Mouse (Mus musculus) fat pad, adult 2 months (tissue): ENCODE data around the gene Gon4l.
A peak's percentile ranks its signal among the peaks of the same experiment; 100 is the strongest.
"Not testable (repeated sequence)": the region's sequence is repeated elsewhere in the genome, so short reads cannot be mapped to it uniquely, and the experiment has no call there.

Experiments
- DNase-seq: peaks from one replicate; pipeline ENCODE4 v3.0.0-alpha.2; 2011; ENCODE audit warnings: low read depth, low spot score; ENCODE audit errors: extremely low read depth

Gene Gon4l

DNA sequence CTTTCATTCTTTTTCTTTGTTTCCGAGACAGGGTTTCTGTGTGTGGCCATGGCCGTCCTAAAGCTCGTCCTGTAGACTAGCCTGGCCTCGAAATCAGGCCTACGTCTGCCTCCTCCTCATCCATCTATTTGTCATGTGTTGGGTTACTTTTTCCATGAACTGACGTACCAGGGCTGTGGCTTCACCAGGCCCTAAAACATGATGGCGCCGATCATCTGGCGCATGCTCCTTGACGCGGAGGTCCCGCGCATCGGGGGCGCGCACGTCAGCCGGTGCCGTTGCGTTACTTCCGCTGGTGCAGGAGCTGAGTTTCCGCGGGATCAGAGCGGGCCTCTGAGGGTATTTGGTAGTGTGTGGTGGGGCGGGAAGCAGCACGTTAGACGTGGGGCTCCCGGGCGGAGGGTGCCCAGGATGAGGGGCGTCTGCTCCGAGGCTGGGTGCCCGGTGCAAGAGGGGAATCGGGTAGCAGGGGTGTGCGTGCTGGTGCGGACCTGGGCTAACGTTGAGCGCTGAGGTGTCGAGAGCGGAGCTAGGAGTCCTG, at the start of gene Gon4l:
Gene Gon4l (plus strand): TSS at position 281 of the 541 bp plus-strand sequence.
- DNase-seq = not testable (repeated sequence)

DNA sequence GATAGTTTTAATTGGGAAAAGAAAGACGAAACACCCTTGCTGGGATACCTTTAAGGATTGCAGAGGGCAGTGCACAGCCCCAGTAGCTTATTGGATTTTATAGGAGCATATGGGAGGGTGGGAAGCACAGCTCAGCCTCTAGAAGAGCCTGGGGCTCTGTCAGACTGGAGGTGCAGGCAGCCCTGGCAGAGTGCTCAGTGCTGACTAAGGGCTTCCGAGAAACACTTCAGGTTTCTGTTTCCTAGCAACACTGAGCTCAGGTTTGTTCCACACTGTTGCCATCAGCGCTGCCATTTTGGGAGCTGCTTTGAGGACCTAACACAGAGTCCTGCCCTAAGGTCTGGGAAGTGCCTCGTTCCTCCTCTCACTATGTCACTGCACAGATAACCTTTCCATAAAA, 48.7 kb upstream of the Gon4l start:
- DNase-seq = not testable (repeated sequence)

DNA sequence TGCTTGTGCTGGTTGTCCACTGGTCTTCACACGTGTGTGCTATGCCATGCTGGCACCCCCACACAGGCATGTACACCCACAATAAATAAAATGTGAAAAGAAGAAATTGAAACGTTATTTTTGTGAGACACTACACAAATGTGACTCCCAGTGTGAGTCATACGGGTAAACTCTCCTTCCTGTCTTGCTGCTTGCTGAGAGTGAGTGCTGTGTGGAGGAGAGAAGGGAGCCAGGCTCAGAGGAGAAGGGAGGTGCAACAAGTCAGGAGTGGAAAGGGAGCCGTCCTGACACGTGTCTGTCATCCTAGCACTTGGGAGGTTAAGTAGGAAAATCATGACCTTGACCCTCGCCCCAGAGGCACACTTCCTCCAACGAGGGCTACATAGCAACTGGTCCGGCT, 48.2 kb upstream of the Gon4l start:
- DNase-seq = not testable (repeated sequence)

DNA sequence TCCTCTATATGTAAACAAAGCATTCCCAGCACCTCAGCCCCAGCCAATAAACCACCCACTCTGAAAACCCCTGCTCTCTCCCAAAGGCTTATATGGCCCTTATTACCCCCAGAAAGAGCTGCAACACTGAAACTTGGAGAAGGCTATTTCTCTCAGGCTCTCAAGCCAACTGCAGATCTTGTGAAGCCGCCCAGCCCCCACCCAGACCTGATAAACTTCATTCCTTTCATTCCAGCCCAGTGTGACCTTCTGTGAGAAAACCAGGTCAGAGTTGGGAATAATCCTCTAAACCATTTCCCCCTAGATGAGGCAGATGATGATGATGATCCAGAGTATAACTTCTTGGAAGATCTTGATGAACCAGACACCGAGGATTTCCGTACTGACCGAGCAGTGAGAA, 47.0 kb upstream of the Gon4l start:
- not testable (repeated sequence) for DNase-seq

DNA sequence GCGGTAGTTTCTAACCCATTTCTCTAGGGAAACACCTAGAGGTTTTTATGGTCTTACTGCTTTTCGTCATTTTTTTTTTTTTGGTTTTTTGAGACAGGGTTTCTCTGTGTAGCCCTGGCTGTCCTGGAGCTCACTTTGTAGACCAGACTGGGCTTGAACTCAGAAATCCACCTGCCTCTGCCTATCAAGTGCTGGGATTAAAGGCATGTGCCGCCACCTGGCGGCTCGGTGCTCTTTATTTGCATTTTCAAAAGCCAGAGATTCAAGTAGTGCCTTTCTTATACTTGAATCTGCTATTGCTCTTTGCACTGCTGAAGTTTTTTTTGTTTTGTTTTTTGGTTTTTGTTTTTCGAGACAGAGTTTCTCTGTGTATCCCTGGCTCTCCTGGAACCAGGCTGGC, 37.5 kb upstream of the Gon4l start:
- DNase-seq = not testable (repeated sequence)

DNA sequence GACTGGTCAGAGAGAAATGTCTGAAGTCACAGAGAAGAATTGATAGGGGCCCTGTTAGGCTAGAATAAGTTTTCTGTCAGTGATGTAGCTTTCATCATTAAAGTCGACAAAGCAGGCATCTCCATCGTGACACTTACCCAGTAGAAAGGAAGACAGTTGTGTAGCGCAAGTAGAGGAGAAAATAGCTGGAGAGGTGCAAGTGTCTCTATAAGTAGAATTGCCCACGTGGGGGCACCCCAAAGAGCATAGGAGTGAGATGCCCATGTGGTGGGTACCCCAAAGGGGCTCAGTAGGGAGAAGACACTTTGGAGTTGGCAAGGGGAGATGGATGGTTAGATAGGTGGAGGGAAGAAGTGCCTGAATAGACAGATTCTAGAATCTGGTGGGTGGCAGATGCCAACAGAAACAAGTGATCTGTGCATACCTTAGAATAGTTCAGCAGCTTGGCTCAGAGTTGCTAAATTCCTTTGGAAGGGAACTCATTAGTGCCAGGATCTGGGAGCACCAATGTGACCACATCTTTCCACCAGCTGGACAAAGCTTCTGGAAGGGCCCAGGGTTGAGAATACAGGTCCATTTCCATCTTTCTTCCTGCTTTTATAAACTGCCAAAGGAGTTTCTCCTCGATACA, 31.0 kb upstream of the Gon4l start:
- DNase-seq = no peak

DNA sequence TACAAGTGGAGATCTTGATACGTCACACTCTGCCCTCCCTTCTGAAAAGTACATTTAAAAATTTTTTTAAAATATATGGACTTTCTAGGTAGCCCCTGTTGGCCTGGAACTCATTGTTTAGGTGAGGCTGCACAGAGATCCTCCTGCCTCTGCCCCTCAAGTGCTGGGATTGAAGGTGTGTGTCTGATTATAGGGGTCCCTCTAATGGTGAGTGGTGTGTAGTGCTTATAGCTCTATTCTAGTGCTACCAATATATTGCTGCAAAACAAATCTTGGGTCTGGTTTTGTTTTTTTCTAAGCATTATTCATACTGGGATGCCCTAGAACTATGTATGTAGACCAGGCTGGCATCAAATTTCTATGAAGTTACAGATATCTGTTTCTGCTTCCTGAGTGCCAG, 9.3 kb upstream of the Gon4l start:
- no peak for DNase-seq

DNA sequence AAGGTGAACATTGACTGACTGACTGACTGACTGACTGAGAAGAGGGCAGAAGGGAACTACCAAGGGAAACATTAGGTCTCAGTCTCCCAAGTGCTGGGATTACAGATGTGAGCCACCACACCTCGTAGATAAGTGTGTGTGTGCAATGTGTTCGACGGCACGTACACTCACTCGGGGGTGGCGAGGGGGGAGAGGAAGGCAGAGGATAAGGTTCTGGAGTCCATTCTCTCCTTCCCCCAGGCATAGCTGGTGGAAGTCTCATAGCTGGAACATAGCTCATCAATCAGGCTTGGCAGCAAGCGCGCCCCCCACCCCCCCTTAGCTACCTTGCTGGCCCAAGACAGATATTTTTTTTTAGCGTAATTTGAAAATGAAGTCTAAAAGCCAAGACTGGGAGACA, 7.8 kb upstream of the Gon4l start:
- no peak for DNase-seq

DNA sequence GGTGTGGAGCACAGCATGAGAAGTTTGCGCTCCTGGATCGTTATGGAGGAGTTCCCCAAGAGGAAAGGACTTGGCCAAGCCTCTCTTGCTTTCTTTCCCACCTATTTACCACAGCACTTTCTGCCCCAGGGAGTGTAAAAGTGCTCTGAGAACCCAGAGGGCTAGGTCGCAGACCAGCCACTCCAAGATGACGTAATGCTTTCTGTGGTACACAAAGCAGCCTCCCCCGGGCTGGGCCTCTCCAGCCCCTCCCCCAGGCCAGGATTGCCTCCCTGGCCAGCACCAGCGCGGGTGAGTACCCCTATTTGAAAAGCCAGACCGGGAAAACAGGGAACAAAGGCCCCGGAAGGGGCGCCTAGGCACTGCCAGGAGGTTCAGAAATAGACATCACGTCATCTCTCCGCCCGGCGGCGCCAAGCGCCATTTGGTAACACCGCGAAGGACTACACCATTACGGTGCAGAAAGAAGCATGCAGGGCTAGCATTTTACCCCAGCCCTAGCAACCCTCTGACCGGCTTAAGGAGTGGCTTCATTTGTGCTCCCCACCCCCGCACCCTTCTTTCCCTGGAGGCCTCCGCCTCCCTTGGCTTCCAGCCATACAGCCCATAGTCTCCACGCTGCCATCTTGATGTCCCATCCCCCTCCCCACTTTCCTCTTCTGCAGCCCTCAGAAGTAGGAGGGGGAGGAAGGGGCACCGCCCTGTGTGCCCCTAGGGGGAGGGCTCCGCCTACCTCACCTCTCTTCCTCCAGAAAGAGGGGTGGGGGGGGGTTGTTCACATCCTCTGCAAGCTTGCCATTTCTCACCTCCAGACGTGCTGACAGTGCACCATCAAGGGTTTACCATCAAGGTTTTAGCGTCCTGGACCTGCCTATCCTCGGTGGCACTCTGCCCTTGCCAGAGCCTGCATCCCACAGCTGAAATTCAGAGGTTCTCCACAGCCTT, 3.6 kb upstream of the Gon4l start:
- not testable (repeated sequence) for DNase-seq

DNA sequence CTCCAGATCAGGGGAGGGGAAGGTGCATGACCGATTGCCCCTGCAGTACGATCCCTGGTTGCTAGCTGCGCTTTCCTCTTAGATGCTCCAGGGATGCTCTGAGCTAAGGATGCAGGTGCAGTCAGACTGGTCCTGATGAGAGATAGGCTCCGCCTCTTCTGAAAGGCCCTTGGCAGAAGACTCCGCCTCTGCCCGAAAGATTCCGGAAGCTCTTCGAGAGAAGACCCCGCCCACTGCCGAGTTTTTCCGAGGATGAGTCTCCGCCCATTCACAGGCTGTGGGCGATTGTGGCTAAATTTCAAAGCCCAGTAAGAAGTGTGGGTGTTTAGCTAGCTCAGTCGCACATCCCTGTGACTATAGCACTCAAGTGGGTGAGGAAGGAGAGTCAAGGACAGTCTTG, 2.6 kb upstream of the Gon4l start:
- peak; percentile 25 for DNase-seq

DNA sequence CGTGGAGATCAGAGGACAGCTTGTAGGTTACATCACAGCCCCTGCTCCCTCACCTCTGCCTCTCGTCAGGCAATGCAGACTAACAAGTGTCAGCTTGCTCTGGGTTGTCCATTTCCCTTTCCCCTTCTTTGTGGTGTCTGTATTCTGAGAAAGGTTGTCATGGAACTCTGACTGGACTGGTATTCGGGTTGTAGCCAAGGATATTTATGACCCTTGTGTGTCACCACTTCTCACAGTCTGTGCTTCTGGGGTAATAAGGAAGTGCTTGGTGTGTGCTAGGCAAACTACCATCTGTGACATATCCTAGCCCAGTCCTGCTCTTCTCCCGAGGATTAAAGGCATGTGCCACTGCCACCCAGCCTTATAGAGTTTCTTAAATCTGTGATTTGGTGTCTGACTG, 14.1 kb downstream of the Gon4l start:
- peak; percentile 70 for DNase-seq

DNA sequence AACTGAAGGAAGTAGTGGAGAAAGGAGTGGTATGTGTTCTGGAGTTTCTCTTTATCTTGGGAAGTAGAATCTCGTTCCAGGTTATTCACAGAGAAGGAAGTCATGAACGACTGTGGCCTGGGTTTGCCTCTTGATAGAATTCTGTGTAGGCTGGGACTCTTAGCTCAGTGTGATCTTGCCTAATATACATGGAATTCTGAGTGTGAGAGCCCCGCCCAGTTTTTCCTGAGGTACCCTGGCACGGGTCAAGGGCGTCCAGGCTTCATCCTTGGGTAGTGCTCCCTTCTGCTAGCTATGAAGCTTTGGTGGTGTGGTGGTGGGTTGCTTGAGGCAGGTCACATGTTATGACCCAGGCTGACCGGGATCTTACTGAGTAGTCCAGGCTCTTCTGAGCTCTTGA, 20.8 kb downstream of the Gon4l start:
- no peak for DNase-seq

DNA sequence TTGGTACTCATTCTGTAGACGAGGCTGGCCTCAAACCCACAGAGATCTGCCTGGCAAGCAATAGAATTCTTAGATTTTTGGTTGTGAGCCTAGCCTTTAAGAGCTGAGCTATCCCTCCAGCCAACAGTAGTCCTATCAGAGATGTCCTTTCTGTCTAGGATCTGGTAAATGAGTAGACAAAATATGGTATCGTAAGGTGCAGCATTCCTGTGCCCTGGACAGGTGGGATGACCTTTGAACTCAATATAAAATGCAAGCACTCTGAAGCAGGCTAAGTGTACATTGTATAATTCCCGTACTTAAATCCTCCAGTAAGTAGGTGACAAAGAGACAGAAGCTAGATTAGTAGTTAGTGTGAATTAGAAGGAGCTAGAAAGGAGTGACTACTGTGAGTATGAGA, 27.1 kb downstream of the Gon4l start:
- no peak for DNase-seq

DNA sequence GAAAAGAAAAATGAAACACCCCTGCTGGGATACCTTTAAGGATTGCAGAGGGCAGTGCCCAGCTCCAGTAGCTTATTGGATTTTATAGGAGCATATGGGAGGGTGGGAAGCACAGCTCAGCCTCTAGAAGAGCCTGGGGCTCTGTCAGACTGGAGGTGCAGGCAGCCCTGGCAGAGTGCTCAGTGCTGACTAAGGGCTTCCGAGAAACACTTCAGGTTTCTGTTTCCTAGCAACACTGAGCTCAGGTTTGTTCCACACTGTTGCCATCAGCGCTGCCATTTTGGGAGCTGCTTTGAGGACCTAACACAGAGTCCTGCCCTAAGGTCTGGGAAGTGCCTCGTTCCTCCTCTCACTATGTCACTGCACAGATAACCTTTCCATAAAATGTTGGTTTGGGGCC, 31.7 kb downstream of the Gon4l start:
- DNase-seq = not testable (repeated sequence)

DNA sequence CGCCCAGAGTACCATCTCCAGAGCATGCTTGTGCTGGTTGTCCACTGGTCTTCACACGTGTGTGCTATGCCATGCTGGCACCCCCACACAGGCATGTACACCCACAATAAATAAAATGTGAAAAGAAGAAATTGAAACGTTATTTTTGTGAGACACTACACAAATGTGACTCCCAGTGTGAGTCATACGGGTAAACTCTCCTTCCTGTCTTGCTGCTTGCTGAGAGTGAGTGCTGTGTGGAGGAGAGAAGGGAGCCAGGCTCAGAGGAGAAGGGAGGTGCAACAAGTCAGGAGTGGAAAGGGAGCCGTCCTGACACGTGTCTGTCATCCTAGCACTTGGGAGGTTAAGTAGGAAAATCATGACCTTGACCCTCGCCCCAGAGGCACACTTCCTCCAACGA, 32.1 kb downstream of the Gon4l start:
- DNase-seq = not testable (repeated sequence)

DNA sequence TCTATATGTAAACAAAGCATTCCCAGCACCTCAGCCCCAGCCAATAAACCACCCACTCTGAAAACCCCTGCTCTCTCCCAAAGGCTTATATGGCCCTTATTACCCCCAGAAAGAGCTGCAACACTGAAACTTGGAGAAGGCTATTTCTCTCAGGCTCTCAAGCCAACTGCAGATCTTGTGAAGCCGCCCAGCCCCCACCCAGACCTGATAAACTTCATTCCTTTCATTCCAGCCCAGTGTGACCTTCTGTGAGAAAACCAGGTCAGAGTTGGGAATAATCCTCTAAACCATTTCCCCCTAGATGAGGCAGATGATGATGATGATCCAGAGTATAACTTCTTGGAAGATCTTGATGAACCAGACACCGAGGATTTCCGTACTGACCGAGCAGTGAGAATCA, 33.4 kb downstream of the Gon4l start:
- not testable (repeated sequence) for DNase-seq

DNA sequence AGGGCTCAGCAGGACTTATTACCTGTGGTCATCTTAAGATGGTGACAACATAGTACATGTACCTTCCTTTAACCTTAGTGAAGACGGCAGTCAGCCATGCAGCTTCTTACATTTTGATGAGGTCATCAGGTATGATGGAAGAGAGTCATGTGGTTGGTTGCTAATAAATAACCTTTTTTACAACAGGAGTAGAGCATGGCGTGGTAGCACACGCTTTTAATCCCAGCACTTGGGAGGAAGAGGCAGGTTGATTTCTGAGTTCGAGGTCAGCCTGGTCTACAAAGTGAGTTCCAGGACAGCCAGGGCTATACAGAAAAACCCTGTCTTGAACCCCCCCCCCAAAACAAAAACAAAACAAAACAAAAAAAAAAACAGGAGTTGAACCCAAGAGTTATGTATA, 47.5 kb downstream of the Gon4l start:
- not testable (repeated sequence) for DNase-seq

DNA sequence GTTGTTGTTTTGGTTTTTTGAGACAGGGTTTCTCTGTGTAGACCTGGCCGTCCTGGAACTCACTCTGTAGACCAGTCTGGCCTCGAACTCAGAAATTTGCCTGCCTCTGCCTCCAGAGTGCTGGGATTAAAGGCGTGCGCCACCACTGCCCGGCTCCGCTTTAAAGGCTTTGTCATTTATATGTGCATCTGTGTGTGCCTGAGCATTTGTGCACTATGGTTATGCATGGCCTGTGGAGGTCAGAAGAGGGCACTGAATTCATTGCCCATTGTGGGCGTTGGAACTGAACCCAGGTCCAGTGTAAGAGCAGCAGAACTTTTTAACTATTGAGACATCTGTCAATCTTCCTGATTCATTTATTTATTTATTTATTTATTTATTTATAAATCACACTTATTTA, 58.0 kb downstream of the Gon4l start:
- not testable (repeated sequence) for DNase-seq

DNA sequence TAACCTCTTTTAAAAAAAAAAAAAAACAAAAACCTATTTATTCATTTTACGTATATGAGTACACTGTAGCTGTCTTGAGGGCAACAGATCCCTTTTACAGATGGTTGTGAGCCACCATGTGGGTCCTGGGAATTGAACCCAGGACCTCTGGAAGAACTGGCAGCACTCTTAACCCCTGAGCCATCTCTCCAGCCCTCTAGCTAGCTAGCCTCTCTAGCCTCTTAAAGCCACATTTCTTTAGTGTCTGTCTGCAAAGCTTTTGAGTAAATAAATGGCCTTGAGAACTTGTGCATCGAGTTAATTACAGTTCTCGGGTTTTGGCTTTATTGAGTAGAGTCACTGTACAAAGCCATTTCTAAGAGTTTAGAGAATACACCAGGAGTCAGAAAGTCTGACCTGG, 69.8 kb downstream of the Gon4l start:
- DNase-seq = no peak

DNA sequence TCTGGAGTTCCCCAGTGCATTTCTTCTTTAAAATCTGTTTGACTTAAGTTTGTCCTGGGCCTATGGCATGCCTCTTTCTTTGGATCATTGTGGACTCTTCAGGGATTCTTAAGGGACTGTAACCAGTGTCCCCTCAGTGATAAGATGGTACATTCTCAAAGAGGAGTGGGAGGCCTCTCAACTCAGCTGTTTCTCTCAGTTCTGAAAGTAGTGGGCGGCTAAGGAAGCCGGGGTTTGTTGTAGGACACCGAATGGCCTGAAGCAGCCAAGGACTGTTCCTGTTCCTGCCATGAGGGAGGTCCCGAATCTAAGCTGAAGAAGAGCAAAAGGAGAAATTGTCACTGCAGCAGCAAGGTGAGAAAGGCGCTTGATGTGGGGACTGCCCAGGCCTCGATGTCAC, 70.2 kb downstream of the Gon4l start:
- no peak for DNase-seq

DNA sequence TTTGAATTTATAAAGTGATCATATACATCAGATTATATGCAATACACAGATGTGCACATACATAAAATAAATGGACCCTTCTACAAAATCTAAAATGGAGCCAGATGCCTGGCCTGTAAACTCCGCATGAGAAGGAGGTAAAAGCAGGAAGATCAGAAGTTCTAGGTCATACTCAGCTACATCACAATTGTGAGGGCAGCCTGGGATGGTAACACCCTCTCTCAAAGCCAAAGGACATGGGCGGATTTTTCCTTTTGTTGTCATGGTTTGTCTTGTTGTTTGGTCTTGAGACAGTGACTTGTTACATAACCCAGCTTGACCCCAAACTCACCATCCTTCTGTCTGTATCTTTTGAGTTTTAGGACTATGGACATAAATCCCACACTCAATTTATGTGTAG, 70.7 kb downstream of the Gon4l start:
- no peak for DNase-seq
